Mouse (Mus musculus) T-helper 2 cell (primary cell): ENCODE data around the gene Twf2.

Experiments
- in situ Hi-C: fragments of 300-600 bp; cut with MboI, MseI; formaldehyde crosslinking; loops from one replicate; pipeline ENCODE4 v1.15.1; 2025; ENCODE audit warnings: high pct_unique_total_duplicates

Twf2 gene

GRCm38 (mm10) chr9:106210853-106211609, 8.1 kb downstream of the Twf2 start:
- in situ Hi-C loops = no loop called here

- in situ Hi-C loops = no loop called here
Measured at GRCm38 (mm10) chr9:106211680-106212593, 9.0 kb downstream of the Twf2 start.

- in situ Hi-C loops = no loop called here
Measured at GRCm38 (mm10) chr9:106212594-106212981, 9.7 kb downstream of the Twf2 start.

GRCm38 (mm10) chr9:106215341-106216125, 12.6 kb downstream of the Twf2 start:
- in situ Hi-C loops = no loop called here

- in situ Hi-C loops = no loop called here
Measured at GRCm38 (mm10) chr9:106216971-106217370, 14.1 kb downstream of the Twf2 start.

- in situ Hi-C loops = no loop called here
Measured at GRCm38 (mm10) chr9:106220894-106221523, 18.1 kb downstream of the Twf2 start.

- in situ Hi-C loops = no loop called here
Measured at GRCm38 (mm10) chr9:106222261-106222851, 19.4 kb downstream of the Twf2 start, which contains the start of gene Tlr9. Tlr9 (plus strand) TSS chr9:106222598.

GRCm38 (mm10) chr9:106222994-106223393, 20.1 kb downstream of the Twf2 start:
- in situ Hi-C loops = no loop called here

- in situ Hi-C loops = no loop called here
Measured at GRCm38 (mm10) chr9:106225469-106226150, 22.7 kb downstream of the Twf2 start.

GRCm38 (mm10) chr9:106226151-106226682, 23.3 kb downstream of the Twf2 start:
- in situ Hi-C loops = no loop called here

- in situ Hi-C loops = no loop called here
Measured at GRCm38 (mm10) chr9:106227790-106228429, 25.0 kb downstream of the Twf2 start.

- in situ Hi-C loops = no loop called here
Measured at GRCm38 (mm10) chr9:106230051-106230733, 27.3 kb downstream of the Twf2 start.

GRCm38 (mm10) chr9:106230734-106231106, 27.8 kb downstream of the Twf2 start:
- in situ Hi-C loops = no loop called here

GRCm38 (mm10) chr9:106231220-106231619, 28.3 kb downstream of the Twf2 start:
- in situ Hi-C loops = no loop called here

- in situ Hi-C loops = no loop called here
Measured at GRCm38 (mm10) chr9:106231816-106232215, 28.9 kb downstream of the Twf2 start.

- in situ Hi-C loops = no loop called here
Measured at GRCm38 (mm10) chr9:106232956-106233355, 30.0 kb downstream of the Twf2 start.

GRCm38 (mm10) chr9:106233953-106234352, 31.0 kb downstream of the Twf2 start:
- in situ Hi-C loops = no loop called here

GRCm38 (mm10) chr9:106235194-106235830, 32.4 kb downstream of the Twf2 start:
- in situ Hi-C loops = no loop called here
